Mouse (Mus musculus) lung, postnatal 25 days (tissue): ENCODE measurements around the gene Gnat1.
A peak's percentile ranks its signal among the peaks of the same experiment; 100 is the strongest.

Experiments
- DNase-seq: peaks from one replicate; pipeline ENCODE4 v3.0.0; 2022; ENCODE audit warnings: low spot score

Gnat1 gene

DNA sequence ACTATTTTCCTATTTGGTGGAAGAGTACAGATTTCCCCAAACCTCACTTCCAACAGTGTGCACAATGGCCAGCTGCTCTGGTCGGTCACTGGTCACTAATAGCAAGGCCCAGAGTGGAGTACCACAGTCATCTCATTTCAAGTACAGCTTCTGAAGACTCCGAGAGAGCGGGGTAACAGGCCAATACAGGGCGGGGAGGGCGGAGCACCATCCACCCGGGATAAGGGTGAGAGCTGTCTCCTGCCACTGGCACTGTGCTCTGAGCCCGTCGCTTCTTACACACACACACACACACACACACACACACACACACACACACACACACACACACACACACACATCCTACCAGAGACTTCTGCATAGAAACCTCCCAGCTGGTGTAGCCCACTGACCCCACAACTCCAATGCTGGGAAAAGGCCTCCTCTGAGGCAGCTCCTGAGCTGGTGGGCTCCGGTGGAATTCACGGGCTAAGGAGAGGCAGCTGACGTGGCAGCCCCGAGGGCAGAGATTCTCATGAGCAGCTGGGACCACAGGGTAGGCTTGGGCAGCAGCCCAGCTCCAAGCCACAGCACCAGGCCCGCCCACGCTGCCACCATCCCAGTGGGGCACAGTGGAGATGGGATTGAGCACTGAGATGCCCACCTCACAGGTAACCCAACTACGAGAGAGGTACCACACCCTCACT lies 53.2 kb downstream of the Gnat1 start:
- no peak for DNase-seq

- DNase-seq: no peak
These were observed 54.0 kb downstream of the Gnat1 start for GRCm38 (mm10) chr9:107625351-107626128.

- DNase-seq: no peak
These were observed 54.6 kb downstream of the Gnat1 start for GRCm38 (mm10) chr9:107624951-107625350.

DNA sequence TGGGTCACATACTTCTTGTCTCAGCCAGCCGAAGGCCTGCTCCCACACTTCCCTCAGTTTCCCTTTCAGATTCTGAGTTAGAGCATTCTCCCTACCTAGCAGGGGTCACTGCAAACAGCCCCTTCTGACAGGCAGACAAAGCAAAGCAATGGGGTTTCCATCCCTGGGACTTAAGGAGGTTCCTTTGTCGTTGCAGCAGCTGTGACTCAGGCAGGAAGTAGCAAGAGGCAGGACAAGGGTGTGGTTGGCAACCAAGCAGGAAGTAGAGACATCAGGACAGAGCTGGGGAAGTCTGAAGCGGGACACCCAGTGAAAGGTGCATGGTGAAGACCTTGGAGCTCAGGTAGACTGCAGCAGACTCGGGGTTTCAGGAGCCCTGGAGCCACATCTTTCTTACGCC lies 55.0 kb downstream of the Gnat1 start:
- DNase-seq: peak; percentile 81
